Mouse (Mus musculus) E14TG2a.4 (cell line): ENCODE results near the gene Vps18.
A peak's percentile ranks its signal among the peaks of the same experiment; 100 is the strongest.

Experiments
- H3K27me3 ChIP-seq: 2 replicates; pipeline ENCODE4 v1.6.1; 2014; ENCODE audit warnings: low read length, control low read depth; ENCODE audit not compliant: insufficient read depth
- H3K36me3 ChIP-seq: 2 replicates; pipeline ENCODE4 v1.6.1; 2014; ENCODE audit warnings: low read length, control low read depth; ENCODE audit not compliant: insufficient read depth
- H3K4me1 ChIP-seq: replicated peaks from 2 replicates; pipeline ENCODE4 v1.6.1; 2014; ENCODE audit warnings: low read depth, low read length, control low read depth
- H3K4me3 ChIP-seq: replicated peaks from 2 replicates; pipeline ENCODE4 v1.5.1; 2014; ENCODE audit warnings: mild to moderate bottlenecking, low read length
- H3K9me3 ChIP-seq: 2 replicates; pipeline ENCODE4 v1.6.1; 2014; ENCODE audit warnings: low read length, control low read depth
- CTCF ChIP-seq: conservative IDR thresholded peaks from 2 replicates; pipeline ENCODE4 v1.5.1; 2014; ENCODE audit warnings: low read length
- NANOG ChIP-seq: IDR thresholded peaks from 2 replicates; pipeline ENCODE4 v1.6.1; 2014; ENCODE audit warnings: borderline replicate concordance, low read length, mixed read lengths
- POU5F1 ChIP-seq: IDR thresholded peaks from 2 replicates; pipeline ENCODE4 v1.6.1; 2014; ENCODE audit warnings: low read length, borderline replicate concordance

The Vps18 gene

DNA sequence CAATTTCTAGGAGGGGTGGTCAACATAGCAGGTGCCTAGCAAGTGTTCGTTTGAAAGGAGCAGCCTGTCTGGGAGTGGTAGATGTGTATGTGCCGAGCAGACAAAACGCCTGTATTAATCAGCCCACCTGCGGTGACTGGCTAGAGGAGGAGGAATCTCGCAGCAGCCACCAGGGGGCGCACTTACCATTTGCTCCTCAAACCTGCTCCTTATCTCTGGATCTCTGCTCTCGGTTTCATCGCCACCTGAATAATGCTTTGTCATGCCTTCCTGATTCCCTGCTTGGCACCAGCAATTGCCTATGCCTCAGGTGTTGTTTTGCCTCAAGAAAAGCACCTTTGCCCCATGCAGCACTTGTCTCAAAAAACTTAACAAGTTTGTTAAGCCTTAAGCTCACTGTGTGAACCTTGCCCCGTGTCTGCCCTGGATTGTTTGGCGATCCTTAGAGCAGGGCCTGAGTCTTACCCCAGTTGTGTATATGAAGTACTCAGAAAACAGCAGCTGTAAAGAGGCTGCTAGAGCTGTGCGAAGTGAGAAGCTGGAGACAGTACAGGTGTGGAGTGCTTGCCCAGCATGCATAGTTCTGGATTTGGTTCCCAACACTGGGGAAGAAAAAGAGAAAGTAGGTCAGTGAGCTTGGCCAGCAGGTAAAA, 37.6 kb upstream of the Vps18 start:
- peak overlapping the region; percentile 37 for H3K4me3 ChIP-seq
- no peaks in the 10 kb centered on the region for H3K9me3 ChIP-seq
- peaks cover 8% of the 10 kb centered on the region for H3K27me3 ChIP-seq
- H3K36me3 ChIP-seq = peaks cover 38% of the 10 kb centered on the region
- TF ChIP-seq CTCF (peak; percentile 74), NANOG (no peak), POU5F1 (no peak)
- peaks cover 55% of the 10 kb centered on the region for H3K4me1 ChIP-seq

DNA sequence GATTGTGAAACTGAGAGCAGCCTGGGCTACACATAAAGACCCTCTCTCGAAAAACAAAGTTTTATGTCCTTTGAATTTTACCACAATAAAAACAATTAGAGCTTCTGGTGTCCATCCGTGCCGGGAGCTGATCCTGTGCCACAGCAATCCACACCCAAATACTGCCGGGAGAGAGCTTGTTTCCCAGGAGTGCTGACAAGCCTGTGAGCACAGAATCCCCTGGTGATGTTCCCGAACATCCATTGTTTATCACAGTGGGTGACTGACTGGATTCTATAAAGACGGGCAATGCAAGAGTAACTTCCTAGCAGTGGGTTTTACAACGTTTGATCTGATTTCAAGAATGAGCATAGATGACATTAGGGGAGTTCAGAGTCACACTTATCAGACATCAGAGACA, 33.6 kb upstream of the Vps18 start:
- Histone ChIP-seq H3K4me3 (no peak overlapping the region), H3K27me3 (peaks cover 8% of the 10 kb centered on the region), H3K9me3 (no peaks in the 10 kb centered on the region), H3K4me1 (peaks cover 32% of the 10 kb centered on the region), H3K36me3 (peaks cover under 1% of the 10 kb centered on the region; the same call in 1 of the 2 replicates)
- TF ChIP-seq NANOG = peak; percentile 45; the same call in 1 of the 2 replicates
- TF ChIP-seq POU5F1 = no peak

DNA sequence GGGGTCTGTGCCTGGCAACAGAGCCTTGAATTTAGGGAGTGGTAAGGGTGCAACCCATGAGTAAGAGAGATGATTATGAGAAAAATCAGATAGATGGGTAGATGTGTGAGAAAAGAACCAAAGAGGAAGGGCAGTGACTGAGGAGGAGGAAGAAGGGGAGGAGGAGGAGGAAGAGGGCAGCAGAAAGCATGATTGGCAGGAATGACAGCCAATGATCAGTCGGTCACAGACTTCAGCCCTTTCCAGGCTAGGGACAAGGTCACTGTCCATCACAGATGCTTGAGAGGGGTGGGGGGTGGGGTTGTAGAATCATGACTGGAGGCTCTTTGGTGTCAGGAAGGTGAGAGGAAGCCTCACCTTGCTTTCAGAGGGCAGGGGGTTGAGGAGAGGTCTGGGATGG, 28.0 kb upstream of the Vps18 start:
- Histone ChIP-seq H3K27me3 (peaks cover 14% of the 10 kb centered on the region; the same call in 1 of the 2 replicates), H3K4me3 (no peak overlapping the region), H3K9me3 (no peaks in the 10 kb centered on the region), H3K36me3 (no peaks in the 10 kb centered on the region), H3K4me1 (peaks cover 11% of the 10 kb centered on the region)
- TF ChIP-seq CTCF = no peak

DNA sequence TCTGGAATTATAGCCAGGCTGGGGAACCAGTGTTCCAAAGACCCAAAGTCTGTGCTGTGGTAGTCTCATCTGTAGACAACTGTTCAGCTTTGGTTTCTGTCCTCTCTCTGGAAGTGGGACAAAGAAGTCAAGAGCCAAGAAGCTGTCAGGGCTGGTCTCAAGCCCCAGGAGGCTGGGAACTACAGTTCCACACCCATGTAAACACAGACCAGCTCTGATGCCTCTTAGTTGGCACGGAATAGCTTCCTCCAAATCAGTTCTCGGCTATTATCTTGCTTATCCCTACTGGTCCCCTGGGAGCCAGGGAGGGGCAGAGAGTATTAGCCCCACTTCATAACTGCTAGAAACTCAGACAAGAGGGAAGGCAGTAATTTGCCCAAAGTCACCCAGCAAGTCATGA, 27.2 kb upstream of the Vps18 start:
- H3K27me3 ChIP-seq = peaks cover 14% of the 10 kb centered on the region; the same call in 1 of the 2 replicates
- TF ChIP-seq POU5F1 (no peak), NANOG (no peak)
- no peak overlapping the region for H3K4me3 ChIP-seq
- no peaks in the 10 kb centered on the region for H3K36me3 ChIP-seq
- peaks cover 9% of the 10 kb centered on the region for H3K4me1 ChIP-seq
- no peaks in the 10 kb centered on the region for H3K9me3 ChIP-seq

DNA sequence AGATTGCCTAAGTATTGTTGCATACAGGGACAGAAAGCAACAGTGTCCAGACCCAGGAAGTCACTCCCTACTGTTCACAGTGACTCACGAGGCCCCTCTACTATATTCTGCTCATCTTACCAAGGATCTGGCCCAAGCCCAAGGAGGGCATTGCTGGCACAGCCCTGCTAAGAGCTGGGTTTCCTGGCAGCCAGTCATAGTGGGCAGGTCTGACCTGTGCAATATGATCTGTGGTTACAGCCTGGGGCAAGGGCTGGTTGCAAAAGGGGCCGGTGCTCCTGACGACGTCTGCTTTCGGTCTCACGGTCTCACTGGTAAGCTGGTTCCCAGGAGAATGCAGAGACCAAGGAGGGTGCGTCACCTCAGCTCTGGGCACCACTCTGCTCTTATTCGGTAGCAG, 25.6 kb upstream of the Vps18 start:
- no peak for TF ChIP-seq CTCF
- TF ChIP-seq NANOG = no peak
- TF ChIP-seq POU5F1 = no peak
- Histone ChIP-seq H3K27me3 (peaks cover 20% of the 10 kb centered on the region), H3K4me3 (no peak overlapping the region), H3K9me3 (no peaks in the 10 kb centered on the region), H3K36me3 (no peaks in the 10 kb centered on the region), H3K4me1 (peaks cover 9% of the 10 kb centered on the region)

DNA sequence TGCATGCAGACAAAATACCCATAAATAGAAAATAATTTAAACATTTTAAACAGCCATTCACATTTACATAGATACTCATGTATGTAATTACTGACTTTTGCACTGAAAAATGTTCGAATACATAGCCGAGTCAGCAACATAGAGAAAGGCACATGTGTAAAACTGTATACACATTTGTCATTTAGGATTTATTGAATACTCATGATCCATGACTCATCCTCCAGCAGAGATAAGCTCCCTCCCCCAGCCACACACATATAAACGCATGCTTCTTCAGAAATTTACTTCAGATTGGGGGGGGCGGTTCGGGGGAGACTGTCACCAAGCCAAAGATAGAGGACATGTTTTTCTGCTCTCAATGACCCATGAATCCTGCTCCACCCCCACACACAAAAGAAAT, 24.7 kb upstream of the Vps18 start:
- Histone ChIP-seq H3K4me1 (peaks cover 11% of the 10 kb centered on the region), H3K36me3 (no peaks in the 10 kb centered on the region), H3K9me3 (no peaks in the 10 kb centered on the region), H3K27me3 (peaks cover 27% of the 10 kb centered on the region), H3K4me3 (no peak overlapping the region)
- no peak for TF ChIP-seq CTCF
- TF ChIP-seq POU5F1 = no peak
- TF ChIP-seq NANOG = no peak

DNA sequence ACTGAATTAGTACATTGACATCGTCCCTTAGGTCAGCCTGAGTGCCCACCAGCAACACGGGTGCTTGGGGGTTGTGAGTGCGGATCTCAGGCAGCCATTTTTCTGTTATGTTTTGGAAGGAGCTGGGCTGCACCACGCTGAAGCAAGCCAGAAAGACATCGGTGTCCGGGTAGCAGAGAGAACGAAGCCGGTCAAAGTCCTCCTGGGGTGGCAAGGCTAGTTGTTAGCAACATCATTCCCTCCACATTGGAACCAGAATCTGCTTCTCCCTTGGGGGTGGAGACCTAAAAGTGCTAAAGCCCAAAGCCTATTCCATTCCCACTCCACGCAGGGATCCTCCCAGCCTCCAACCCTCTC, 18.3 kb upstream of the Vps18 start:
- Histone ChIP-seq H3K4me3 (peak overlapping the region; percentile 89), H3K36me3 (no peaks in the 10 kb centered on the region)
- no peak for TF ChIP-seq POU5F1
- TF ChIP-seq CTCF = no peak
- no peak for TF ChIP-seq NANOG

DNA sequence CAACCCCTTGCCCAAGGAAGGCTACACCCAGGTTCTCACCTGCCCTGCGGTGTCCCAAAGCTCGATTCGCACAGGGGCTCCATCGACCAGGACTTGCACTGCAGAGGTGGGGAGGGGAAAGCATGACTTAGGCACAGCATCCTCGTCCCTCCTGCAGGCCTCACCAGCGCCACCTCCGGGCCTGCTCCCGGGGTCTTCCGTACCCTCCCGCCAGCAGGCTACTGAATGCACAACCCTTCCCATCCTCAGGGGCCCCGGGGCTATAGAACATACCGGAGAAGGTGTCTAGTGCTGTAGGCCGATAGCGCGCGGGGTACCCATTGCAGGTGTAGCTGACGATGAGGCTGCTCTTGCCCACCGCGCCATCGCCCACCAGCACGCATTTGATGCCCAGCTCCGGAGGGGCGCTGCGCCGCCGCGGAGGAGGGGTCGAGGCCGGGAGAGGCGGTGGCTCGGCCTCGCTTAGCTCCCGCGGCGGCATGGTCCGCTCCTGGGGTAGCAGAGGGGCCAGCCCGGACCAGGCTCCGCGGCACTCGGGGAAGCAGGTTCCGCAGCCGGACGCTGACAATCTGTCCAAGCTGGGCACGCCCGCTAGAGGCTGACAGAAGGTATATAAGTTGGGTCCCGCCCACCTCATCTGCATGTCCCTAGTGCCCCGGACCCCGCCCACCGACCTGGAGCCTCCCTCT, 17.8 kb upstream of the Vps18 start, which contains the start of gene Rhov:
Rhov (minus strand) TSS at position 630 of the 689 bp plus-strand sequence.
- Histone ChIP-seq H3K4me1 (peaks cover 20% of the 10 kb centered on the region), H3K27me3 (peaks cover 34% of the 10 kb centered on the region), H3K36me3 (no peaks in the 10 kb centered on the region), H3K9me3 (no peaks in the 10 kb centered on the region), H3K4me3 (peak within 1 kb of the TSS; percentile 89)
- no peak for TF ChIP-seq POU5F1
- peak; percentile 34 for TF ChIP-seq CTCF

More for the DNA sequence above, 18.3 kb upstream of the Vps18 start:
- H3K27me3 ChIP-seq = peaks cover 34% of the 10 kb centered on the region
- H3K9me3 ChIP-seq = no peaks in the 10 kb centered on the region
- H3K4me1 ChIP-seq = peaks cover 20% of the 10 kb centered on the region

DNA sequence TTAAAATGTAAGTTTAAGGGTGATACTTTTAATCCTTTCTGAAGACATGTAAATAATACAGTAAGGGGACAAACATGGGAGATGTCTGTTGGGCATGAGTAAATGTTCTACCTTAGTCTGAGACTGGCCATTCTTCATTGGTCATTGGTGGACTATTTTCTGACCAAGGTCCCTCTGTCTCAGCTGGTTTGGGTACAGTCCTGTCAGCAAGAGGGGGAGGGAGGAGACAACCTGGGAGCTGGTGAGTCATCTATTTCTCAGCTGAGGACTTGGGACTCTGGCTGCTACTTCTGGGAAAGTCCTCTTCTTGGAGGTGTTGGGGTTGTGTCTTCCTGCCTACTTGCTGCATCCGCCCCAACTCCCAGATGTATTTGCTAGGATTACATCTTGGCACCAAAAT, 14.4 kb upstream of the Vps18 start:
- Histone ChIP-seq H3K4me3 (no peak overlapping the region), H3K36me3 (no peaks in the 10 kb centered on the region), H3K9me3 (no peaks in the 10 kb centered on the region), H3K27me3 (peaks cover 17% of the 10 kb centered on the region), H3K4me1 (peaks cover 35% of the 10 kb centered on the region)
- no peak for TF ChIP-seq POU5F1
- no peak for TF ChIP-seq NANOG
- TF ChIP-seq CTCF = no peak
